Comparison of ENCODE assay signal across 8 mouse cellular contexts in genomic region chr1:134060849-134061569, GRCm38 (mm10). TPM values are rescaled to one million over a fixed set of nuclear protein-coding genes. Genes with fewer than 3 reads are reported as not detected.
DNase-seq lines count a peak whose midpoint lies in the region; ATAC-seq lines count a peak whose summit lies in the region.

No protein-coding gene starts in this region.

- no peaks in the 10 kb centered on the region for H3K27me3 ChIP-seq in hindbrain, embryonic 12.5 days

- H3K9me3 ChIP-seq in hindbrain, embryonic 12.5 days (replicated peaks): no peaks in the 10 kb centered on the region

- H3K27ac ChIP-seq in hindbrain, embryonic 12.5 days: peak overlapping the region; percentile 98

- peaks cover 66% of the 10 kb centered on the region for H3K4me1 ChIP-seq in hindbrain, embryonic 12.5 days

- H3K36me3 ChIP-seq in hindbrain, embryonic 12.5 days: no peaks in the 10 kb centered on the region

- peak overlapping the region; percentile 71 for H3K4me2 ChIP-seq in hindbrain, embryonic 12.5 days (replicated peaks)

- WGBS in hindbrain, embryonic 12.5 days: under 1% methylated on average over 31 of the region's 31 CpGs

- peak overlapping the region; percentile 57 for H3K9ac ChIP-seq in hindbrain, embryonic 12.5 days

- peak; percentile 90 for DNase-seq in Muller cell, postnatal 12 days (ENCODE audit: inconsistent ontology term)
- DNase-seq in cerebellum, adult 9-11 months: peak; percentile 93
- DNase-seq in frontal cortex, postnatal 10 days (ENCODE audit: low spot score in 2 of 2): peak; percentile 89 to 90
- DNase-seq in layer of hippocampus, postnatal 25 days (ENCODE audit: extremely low spot score in 1 of 2, low spot score in 1 of 2): peak; percentile 72 to 76
- peak; percentile 92 for DNase-seq in lung, postnatal 14 days
- peak; percentile 87 for DNase-seq in ovary, postnatal 36 days (ENCODE audit: low spot score)
- DNase-seq in thymus, postnatal 14 days: peak; percentile 97

- ATAC-seq in hindbrain, embryonic 12.5 days (ENCODE audit: low FRiP score): peak; percentile 78

- H3K4me3 ChIP-seq in hindbrain, embryonic 12.5 days: peak overlapping the region; percentile 35

RNA-seq across cellular contexts. Expression of gene Btg2, which starts 17.9 kb away (rescaled TPM):
- 90.4 and 105 TPM in 2 replicates for polyA plus RNA-seq in hindbrain, embryonic 12.5 days (2016; fragmentation: Nextera tagmentation; extraction: Ambion mirVana)
- total RNA-seq in layer of hippocampus, postnatal 25 days (2021): 10 to 100 TPM; 17.0 to 18.1 TPM

RNA-seq across cellular contexts. Expression of gene Fmod, which starts 24.0 kb away (rescaled TPM):
- polyA plus RNA-seq in hindbrain, embryonic 12.5 days (2016; fragmentation: Nextera tagmentation; extraction: Ambion mirVana): 12.7 and 19.8 TPM in 2 replicates
- 1 to 10 TPM; 3.2 to 5.4 TPM for total RNA-seq in layer of hippocampus, postnatal 25 days (2021)

RNA-seq across cellular contexts. Expression of gene Chit1, which starts 50.0 kb away (rescaled TPM):
- 0.13 TPM in 1 of 2 replicates, not detected in the other for polyA plus RNA-seq in hindbrain, embryonic 12.5 days (2016; fragmentation: Nextera tagmentation; extraction: Ambion mirVana)
- under 1 TPM in 1 of 2 experiments, not detected in 1; 0.22 TPM for total RNA-seq in layer of hippocampus, postnatal 25 days (2021)

Comparison
In these comparisons a context has a peak if more than half of its experiments do, and no peak if none do; other contexts are left out.
1. Peak in every context shown above with its lines: DNase-seq, ATAC-seq, H3K4me3 ChIP-seq and H3K27ac ChIP-seq.